Mouse (Mus musculus) ES-Bruce4 (cell line): ENCODE results near the gene Scgb1c1.

ENCODE experiments used
- CTCF ChIP-seq: IDR thresholded peaks from one replicate; pipeline ENCODE4 v1.8.1; 2011; ENCODE audit warnings: low read depth, low read length
- POLR2A ChIP-seq: IDR thresholded peaks from one replicate; pipeline ENCODE4 v1.8.1; 2011; ENCODE audit warnings: low read length; ENCODE audit not compliant: insufficient read depth

DNA sequence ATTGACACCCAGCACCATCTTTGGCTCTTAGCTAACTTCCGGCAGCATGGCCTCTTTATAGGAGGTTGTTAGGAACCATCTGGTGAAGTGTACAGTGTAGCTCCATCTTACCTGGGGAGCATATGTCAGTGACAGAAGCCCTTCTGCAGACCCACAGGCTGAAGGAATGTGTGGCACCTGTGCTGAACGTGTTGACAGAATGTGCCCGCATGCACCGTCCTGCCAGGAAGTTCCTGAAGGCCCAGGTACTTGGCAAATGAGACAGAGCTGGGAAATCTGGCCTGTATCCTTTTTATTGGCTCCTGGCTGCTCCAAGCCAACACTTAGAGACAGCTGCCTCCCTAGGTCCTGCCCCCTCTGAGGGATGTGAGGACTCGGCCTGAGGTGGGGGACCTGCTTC, 15.4 kb downstream of the Scgb1c1 start:
- TF ChIP-seq CTCF (no peak), POLR2A (no peak)
